Mouse (Mus musculus) urinary bladder, adult 2 months (tissue): ENCODE results near the gene Gpr39. TPM values are rescaled to one million over a fixed set of nuclear protein-coding genes. Genes with fewer than 3 reads are reported as not detected.

Experiments
- polyA plus RNA-seq: library from polyadenylated mRNA; depleted of rRNA; stranded (reverse); fragments of >200 nt; gene quantifications from 2 replicates; pipeline ENCODE4 v1.2.3, GENCODE M21; 2012; rRNA removed

Gene Gpr39
- polyA plus RNA-seq, 1 experiment = 35.9 TPM

Other genes starting within 250 kb of the Gpr39 start
- gene Actr3, start 241.3 kb upstream of the Gpr39 start, polyA plus RNA-seq = 105 and 131 TPM in 2 replicates
- gene Slc35f5, start 116.4 kb upstream of the Gpr39 start, polyA plus RNA-seq = 102 and 127 TPM in 2 replicates
- gene Lypd1, start 236.1 kb downstream of the Gpr39 start, polyA plus RNA-seq = 1.7 and 2.1 TPM in 2 replicates